Mouse (Mus musculus) olfactory bulb, adult 2 months (tissue): Measurements from ENCODE around the gene Gabre. TPM values are rescaled to one million over a fixed set of nuclear protein-coding genes. Genes with fewer than 3 reads are reported as not detected.

Experiments
- H3K27ac ChIP-seq: fragments of 200-500 bp; 2 replicates; pipeline ENCODE4 v1.5.1; 2012; ENCODE audit warnings: low read depth, low read length; ENCODE audit not compliant: insufficient read depth
- H3K4me1 ChIP-seq: fragments of 200-500 bp; 2 replicates; pipeline ENCODE4 v1.6.1; 2012; ENCODE audit warnings: low read length; ENCODE audit not compliant: control insufficient read depth, insufficient read depth
- H3K4me3 ChIP-seq: fragments of 200-500 bp; 2 replicates; pipeline ENCODE4 v1.5.1; 2012; ENCODE audit warnings: mild to moderate bottlenecking, low read depth, low read length, moderate library complexity; ENCODE audit not compliant: insufficient read depth
- CTCF ChIP-seq: fragments of 200-500 bp; IDR thresholded peaks from 2 replicates; pipeline ENCODE4 v1.5.1; 2012; ENCODE audit warnings: low read depth, mild to moderate bottlenecking, low read length, moderate library complexity; ENCODE audit not compliant: insufficient read depth
- POLR2A ChIP-seq: fragments of 200-500 bp; IDR thresholded peaks from 2 replicates; pipeline ENCODE4 v1.6.1; 2012; ENCODE audit warnings: mild to moderate bottlenecking, low read depth, low read length, moderate library complexity; ENCODE audit not compliant: insufficient read depth
- WGBS: fragments of 180-500 bp; shearing (Covaris S2); methylation state at CpG from one replicate; pipeline ENCODE4 v1.1.7; 2018; 5-methylcytosine and 5-hydroxymethylcytosine counted together
- polyA plus RNA-seq: library from polyadenylated mRNA; stranded (reverse); fragments of >200 nt; gene quantifications from 2 replicates; pipeline ENCODE4 v1.2.4, GENCODE M21; 2012; ENCODE audit warnings: low replicate concordance; ENCODE audit not compliant: missing spikeins, insufficient read depth, insufficient read length

Gene Gabre
- not detected in 2 replicates for polyA plus RNA-seq

DNA sequence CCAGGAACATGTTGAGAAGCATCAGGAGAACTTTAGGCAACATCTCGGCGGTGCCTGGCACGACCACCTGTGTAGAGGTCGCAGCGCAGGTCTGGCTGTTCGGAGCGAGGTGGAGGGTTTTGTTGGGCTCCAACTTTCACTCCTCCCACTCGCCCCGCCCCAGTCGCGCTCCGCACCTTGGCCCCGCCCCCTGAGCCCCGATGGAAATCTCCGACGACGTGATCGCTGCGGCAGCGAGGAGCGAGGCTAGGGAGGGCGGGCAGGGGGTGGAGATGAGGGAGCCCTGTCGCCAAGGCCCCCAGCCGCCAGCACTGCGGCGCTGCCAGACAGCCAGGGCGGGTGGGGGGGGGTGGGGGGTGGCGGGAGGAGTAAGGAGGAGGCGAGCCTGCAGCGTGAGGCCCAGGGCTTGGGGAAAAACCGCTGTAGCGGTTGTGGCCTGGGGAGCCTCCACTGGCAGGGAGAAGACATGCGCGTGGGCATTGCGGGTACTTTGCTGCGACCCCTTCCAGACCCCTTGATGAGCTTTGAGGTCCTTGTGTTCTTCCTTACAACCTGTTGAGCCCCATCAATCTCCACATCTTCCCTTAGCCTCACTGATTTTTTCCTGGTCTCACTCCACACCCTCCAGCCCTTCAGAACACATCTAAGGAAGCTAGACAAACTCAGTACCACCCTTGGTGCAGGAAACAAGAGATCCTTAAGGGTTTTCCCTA is at the start of gene Gabre:
Gene Gabre, minus strand, starts transcription at position 145 of the 713 bp plus-strand sequence.
- H3K4me3 ChIP-seq: peak within 1 kb of the TSS; percentile 44
- WGBS: 20% methylated on average over 34 of the region's 36 CpGs
- no peak within 1 kb of the TSS for H3K27ac ChIP-seq
- no peak for TF ChIP-seq POLR2A
- TF ChIP-seq CTCF: no peak
- H3K4me1 ChIP-seq: peaks cover 6% of the 10 kb centered on the region; the same call in 1 of the 2 replicates

DNA sequence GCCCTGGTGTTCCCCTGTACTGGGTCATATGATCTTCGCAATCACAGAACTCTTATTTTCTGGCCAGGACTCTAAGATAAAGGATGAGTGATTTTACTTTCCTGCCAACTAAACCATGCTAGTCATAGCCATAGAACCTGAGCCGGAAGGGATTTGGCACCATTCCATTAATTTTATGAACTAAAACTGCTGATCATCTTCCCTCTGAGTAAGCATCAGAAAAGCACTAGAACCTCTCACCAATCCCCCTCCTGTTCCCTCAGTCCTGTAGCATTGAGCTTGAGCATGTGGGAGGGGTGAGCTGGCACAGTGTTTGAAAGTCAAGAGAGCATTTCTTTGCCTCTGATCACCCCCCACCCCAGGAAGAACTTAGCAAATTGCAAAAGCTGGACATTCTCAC is 23.2 kb upstream of the Gabre start:
- no peaks in the 10 kb centered on the region for H3K4me1 ChIP-seq
- H3K4me3 ChIP-seq: no peak overlapping the region
- H3K27ac ChIP-seq: no peak overlapping the region
- WGBS: 76% methylated on average over 2 of the region's 2 CpGs
- TF ChIP-seq CTCF (no peak), POLR2A (no peak)

DNA sequence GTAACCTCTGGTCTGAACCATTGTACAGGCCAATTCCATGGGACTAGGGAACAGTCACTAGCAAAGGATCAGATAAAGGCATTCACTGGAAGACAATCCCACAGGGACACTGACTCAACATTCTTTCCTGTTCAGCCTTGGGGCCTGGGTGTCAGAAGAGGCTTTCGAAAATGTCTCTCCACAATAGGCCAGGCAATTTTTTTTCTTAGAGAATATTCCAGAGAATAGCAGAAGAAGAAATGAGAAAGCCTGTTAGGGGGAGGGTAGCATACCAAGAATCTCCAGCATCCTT is 715 bp upstream of the Gabre start:
- Histone ChIP-seq H3K4me3 (no peak overlapping the region), H3K4me1 (peaks cover 6% of the 10 kb centered on the region; the same call in 1 of the 2 replicates), H3K27ac (no peak overlapping the region)
- WGBS: 87% methylated on average over 1 of the region's 1 CpGs
- TF ChIP-seq POLR2A: no peak
- no peak for TF ChIP-seq CTCF

DNA sequence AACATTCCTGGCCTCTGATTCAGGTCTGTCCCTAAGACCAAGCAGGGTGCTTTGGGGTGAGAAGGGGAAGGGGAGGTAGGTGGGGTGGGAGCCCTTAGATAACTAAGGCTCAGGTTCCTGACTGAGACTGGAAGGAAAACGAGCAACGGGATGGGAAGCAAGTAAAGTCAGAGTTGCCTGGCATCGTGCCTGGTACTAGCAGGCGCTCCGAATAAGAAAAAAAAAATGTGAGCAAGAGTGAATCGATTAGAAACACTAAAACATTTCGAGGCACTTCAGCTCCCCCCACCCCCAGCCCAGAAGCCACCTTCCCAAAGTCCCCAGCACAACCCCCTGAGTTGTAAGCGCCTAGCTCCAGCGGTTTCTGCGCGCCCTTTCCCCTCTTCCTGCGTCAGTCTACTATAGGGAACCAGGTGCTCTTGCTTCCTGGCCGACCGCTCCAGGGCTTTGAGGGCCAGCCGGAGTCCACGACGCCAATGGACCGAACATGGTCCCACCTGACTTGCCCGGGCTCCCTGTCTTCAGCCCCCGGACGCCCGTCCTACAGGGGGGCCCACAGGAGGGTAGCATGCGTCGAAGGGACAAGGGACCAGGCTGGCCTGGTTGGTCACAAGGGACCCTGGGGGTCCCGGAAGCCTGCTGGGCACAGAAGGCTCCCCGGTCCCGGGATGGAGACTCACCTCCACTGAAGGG is 491 bp downstream of the Gabre start:
- WGBS: 22% methylated on average over 27 of the region's 27 CpGs
- H3K4me1 ChIP-seq: peaks cover 6% of the 10 kb centered on the region; the same call in 1 of the 2 replicates
- H3K4me3 ChIP-seq: peak overlapping the region; percentile 44
- no peak overlapping the region for H3K27ac ChIP-seq
- TF ChIP-seq CTCF (no peak), POLR2A (no peak)

DNA sequence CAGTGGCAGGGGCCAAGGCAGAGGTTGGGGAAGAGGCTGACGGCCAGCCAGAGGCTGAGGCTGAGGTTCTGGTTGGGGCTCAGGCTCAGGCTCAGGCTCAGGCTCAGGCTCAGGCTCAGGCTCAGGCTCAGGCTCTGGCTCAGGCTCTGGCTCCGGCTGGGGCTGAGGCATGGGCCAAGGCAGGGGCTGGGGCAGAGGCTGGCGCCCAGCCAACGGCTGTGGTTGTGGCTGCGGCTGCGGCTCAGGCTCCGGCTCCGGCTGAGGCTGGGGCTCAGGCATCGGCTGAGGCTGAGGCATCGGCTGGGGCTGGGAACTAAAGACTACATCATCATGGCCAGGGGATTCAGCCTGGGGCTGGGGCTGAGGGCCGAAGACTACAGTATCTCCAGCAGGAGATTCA is 4.0 kb downstream of the Gabre start:
- no peak overlapping the region for H3K4me3 ChIP-seq
- TF ChIP-seq POLR2A (no peak), CTCF (no peak)
- WGBS: 78% methylated on average over 11 of the region's 11 CpGs
- no peak overlapping the region for H3K27ac ChIP-seq
- H3K4me1 ChIP-seq: peaks cover 6% of the 10 kb centered on the region; the same call in 1 of the 2 replicates

DNA sequence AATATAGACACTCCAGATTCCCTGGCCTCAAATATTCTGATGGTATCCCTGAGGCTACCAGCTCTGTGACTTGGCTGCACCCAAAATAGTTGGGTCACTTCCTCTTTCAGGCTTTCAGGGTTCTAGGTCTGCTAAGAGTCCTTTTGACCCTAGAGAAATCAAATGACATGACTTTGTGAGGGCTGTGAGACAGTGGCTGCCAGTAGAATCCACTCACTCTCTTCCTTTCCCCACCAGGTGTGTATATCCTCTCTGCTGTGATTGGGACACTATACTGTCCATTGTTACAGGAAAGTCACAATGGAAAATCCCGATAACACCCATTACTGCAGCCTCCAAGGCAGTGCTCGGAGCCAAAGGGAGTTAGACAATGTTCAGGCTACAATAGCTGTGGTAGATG is 52.9 kb downstream of the Gabre start, which contains the start of gene Magea4:
Gene Magea4, plus strand, starts transcription at position 301 of the 400 bp plus-strand sequence.
- TF ChIP-seq POLR2A (no peak), CTCF (no peak)
- 79% methylated on average over 2 of the region's 2 CpGs for WGBS
- Histone ChIP-seq H3K4me1 (no peaks in the 10 kb centered on the region), H3K4me3 (no peak within 1 kb of the TSS), H3K27ac (no peak within 1 kb of the TSS)

Other genes with a start within 250 kb of the Gabre start
- gene Magea4, start 52.8 kb downstream of the Gabre start, polyA plus RNA-seq: not detected in 2 replicates
- gene Magea10, start 112.1 kb upstream of the Gabre start, polyA plus RNA-seq: not detected in 2 replicates